Mouse (Mus musculus): ENCODE measurements around the gene Smpd3. TPM values are rescaled to one million over a fixed set of nuclear protein-coding genes. Genes with fewer than 3 reads are reported as not detected.

Smpd3 gene
- polyA plus RNA-seq, 1 experiment, result not detected

GRCm38 (mm10) chr8:106338741-106339209 is 987 bp upstream of the Smpd3 start:
- TF ChIP-seq GATA1 (IDR thresholded peaks at IDR 0.05; ENCODE audit: low read length), result no peak

GRCm38 (mm10) chr8:106336561-106336960 is 1.2 kb downstream of the Smpd3 start:
- no peak for TF ChIP-seq GATA1 (IDR thresholded peaks at IDR 0.05; ENCODE audit: low read length)

- TF ChIP-seq GATA1 (IDR thresholded peaks at IDR 0.05; ENCODE audit: low read length), result no peak
Measured at GRCm38 (mm10) chr8:106336031-106336430, 1.8 kb downstream of the Smpd3 start.

- TF ChIP-seq GATA1 (IDR thresholded peaks at IDR 0.05; ENCODE audit: low read length), result no peak
Measured at GRCm38 (mm10) chr8:106335196-106335595, 2.6 kb downstream of the Smpd3 start.

- TF ChIP-seq GATA1 (IDR thresholded peaks at IDR 0.05; ENCODE audit: low read length), result no peak
Measured at GRCm38 (mm10) chr8:106333346-106333745, 4.4 kb downstream of the Smpd3 start.

- no peak for TF ChIP-seq GATA1 (IDR thresholded peaks at IDR 0.05; ENCODE audit: low read length)
Measured at GRCm38 (mm10) chr8:106332498-106332897, 5.3 kb downstream of the Smpd3 start.

- no peak for TF ChIP-seq GATA1 (IDR thresholded peaks at IDR 0.05; ENCODE audit: low read length)
Measured at GRCm38 (mm10) chr8:106326624-106327023, 11.2 kb downstream of the Smpd3 start.

- TF ChIP-seq GATA1 (IDR thresholded peaks at IDR 0.05; ENCODE audit: low read length), result no peak
Measured at GRCm38 (mm10) chr8:106321434-106321833, 16.4 kb downstream of the Smpd3 start.

GRCm38 (mm10) chr8:106320002-106320401 is 17.8 kb downstream of the Smpd3 start:
- no peak for TF ChIP-seq GATA1 (IDR thresholded peaks at IDR 0.05; ENCODE audit: low read length)

- TF ChIP-seq GATA1 (IDR thresholded peaks at IDR 0.05; ENCODE audit: low read length), result no peak
Measured at GRCm38 (mm10) chr8:106317091-106317490, 20.7 kb downstream of the Smpd3 start.

- no peak for TF ChIP-seq GATA1 (IDR thresholded peaks at IDR 0.05; ENCODE audit: low read length)
Measured at GRCm38 (mm10) chr8:106316506-106316905, 21.3 kb downstream of the Smpd3 start.

- TF ChIP-seq GATA1 (IDR thresholded peaks at IDR 0.05; ENCODE audit: low read length), result no peak
Measured at GRCm38 (mm10) chr8:106315402-106316187, 22.2 kb downstream of the Smpd3 start.

GRCm38 (mm10) chr8:106313799-106314198 is 24.0 kb downstream of the Smpd3 start:
- TF ChIP-seq GATA1 (IDR thresholded peaks at IDR 0.05; ENCODE audit: low read length), result no peak

- no peak for TF ChIP-seq GATA1 (IDR thresholded peaks at IDR 0.05; ENCODE audit: low read length)
Measured at GRCm38 (mm10) chr8:106313120-106313737, 24.6 kb downstream of the Smpd3 start.

GRCm38 (mm10) chr8:106311967-106312366 is 25.8 kb downstream of the Smpd3 start:
- no peak for TF ChIP-seq GATA1 (IDR thresholded peaks at IDR 0.05; ENCODE audit: low read length)

- TF ChIP-seq GATA1 (IDR thresholded peaks at IDR 0.05; ENCODE audit: low read length), result no peak
Measured at GRCm38 (mm10) chr8:106310026-106310652, 27.6 kb downstream of the Smpd3 start.

Measured in G1E-ER4 (cell line).